Mouse (Mus musculus) ES-Bruce4 (cell line): ENCODE results near the gene Bcl7c.

Experiments
- CTCF ChIP-seq: IDR thresholded peaks from one replicate; pipeline ENCODE4 v1.8.1; 2011; ENCODE audit warnings: low read depth, low read length
- EP300 ChIP-seq: IDR thresholded peaks from 2 replicates; pipeline ENCODE4 v1.6.1; 2011; ENCODE audit warnings: low read depth, low read length; ENCODE audit not compliant: insufficient read depth
- POLR2A ChIP-seq: IDR thresholded peaks from one replicate; pipeline ENCODE4 v1.8.1; 2011; ENCODE audit warnings: low read length; ENCODE audit not compliant: insufficient read depth

DNA sequence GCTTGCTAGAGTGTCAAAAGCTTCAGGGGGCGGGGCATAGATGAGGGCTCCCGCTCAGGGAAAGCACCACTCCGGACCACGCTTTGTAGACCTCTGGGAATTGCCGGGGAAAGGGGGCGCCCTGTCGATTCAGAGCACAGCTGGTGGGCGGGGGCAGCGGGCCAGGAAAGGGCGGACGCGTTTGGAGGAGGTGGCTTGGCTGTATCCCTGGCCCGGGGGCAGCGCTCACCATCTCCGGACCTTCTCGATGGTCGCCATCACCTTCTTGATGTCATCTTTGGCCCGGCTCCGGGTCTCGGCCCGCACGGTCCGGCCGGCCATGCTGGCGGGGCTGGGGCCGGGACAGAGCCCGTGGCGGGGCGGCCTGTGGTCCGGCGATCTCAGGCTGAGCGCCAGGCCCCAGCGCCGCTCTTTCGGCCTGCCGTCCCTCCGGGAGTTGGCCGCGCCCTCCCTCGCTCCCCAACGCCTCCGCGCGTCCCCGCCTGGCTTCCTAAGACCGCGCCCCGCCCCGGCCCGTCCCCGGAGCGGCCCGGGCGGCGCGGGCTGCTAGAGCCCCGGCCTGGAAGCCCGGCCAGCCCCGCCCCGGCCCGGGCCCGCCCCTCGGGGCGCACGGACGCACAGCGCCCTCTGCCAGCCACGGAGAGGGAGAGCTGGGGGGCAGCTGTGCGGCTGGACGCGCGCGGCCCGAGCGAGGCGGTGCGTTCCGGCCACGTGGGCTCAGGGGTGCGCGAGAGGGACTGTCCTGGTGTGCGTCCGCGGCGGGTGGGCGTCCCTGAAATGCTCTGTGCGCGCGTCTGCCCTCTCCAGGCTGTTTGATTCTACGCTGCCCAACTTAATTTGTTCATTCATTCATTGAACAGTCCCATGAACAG, at the start of gene Bcl7c:
- no peak for TF ChIP-seq POLR2A
- TF ChIP-seq CTCF: peak; percentile 33
- TF ChIP-seq EP300: no peak
